Mouse (Mus musculus): ENCODE data around the gene Fis1. TPM values are rescaled to one million over a fixed set of nuclear protein-coding genes. Genes with fewer than 3 reads are reported as not detected.

The Fis1 gene
- polyA plus RNA-seq, 1 experiment from 2014 or later: 269 TPM

- Histone ChIP-seq H3K9ac (replicated peaks) (no peak overlapping the region), H3K27me3 (no peaks in the 10 kb centered on the region), H3K4me2 (no peak overlapping the region), H3K9me3 (no peaks in the 10 kb centered on the region), H3K27ac (no peak overlapping the region), H3K4me3 (replicated peaks) (no peak overlapping the region), H3K4me1 (replicated peaks) (no peaks in the 10 kb centered on the region), H3K36me3 (no peaks in the 10 kb centered on the region; the same call in 1 of the 2 replicates)
- ATAC-seq (ENCODE audit: insufficient number of reproducible peaks, insufficient read depth, low FRiP score, low TSS enrichment, low read depth): no peak
- 83% methylated on average over 8 of the region's 8 CpGs for WGBS
These were observed 20.6 kb downstream of the Fis1 start for GRCm38 (mm10) chr5:136973670-136974069.

GRCm38 (mm10) chr5:136977769-136978168 lies 24.7 kb downstream of the Fis1 start:
- peaks cover 22% of the 10 kb centered on the region for H3K36me3 ChIP-seq
- 84% methylated on average over 4 of the region's 4 CpGs for WGBS
- no peak overlapping the region for H3K4me3 ChIP-seq (replicated peaks)
- no peak overlapping the region for H3K4me2 ChIP-seq
- H3K27ac ChIP-seq: no peak overlapping the region
- no peak overlapping the region for H3K9ac ChIP-seq (replicated peaks)
- no peaks in the 10 kb centered on the region for H3K27me3 ChIP-seq
- no peaks in the 10 kb centered on the region for H3K4me1 ChIP-seq (replicated peaks)
- no peak for ATAC-seq (ENCODE audit: insufficient number of reproducible peaks, insufficient read depth, low FRiP score, low TSS enrichment, low read depth)
- H3K9me3 ChIP-seq: no peaks in the 10 kb centered on the region

GRCm38 (mm10) chr5:136979762-136980161 lies 26.7 kb downstream of the Fis1 start:
- H3K9me3 ChIP-seq: no peaks in the 10 kb centered on the region
- no peak for ATAC-seq (ENCODE audit: insufficient number of reproducible peaks, insufficient read depth, low FRiP score, low TSS enrichment, low read depth)
- no peak overlapping the region for H3K27ac ChIP-seq
- no peak overlapping the region for H3K4me3 ChIP-seq (replicated peaks)
- H3K4me2 ChIP-seq: no peak overlapping the region
- no peak overlapping the region for H3K9ac ChIP-seq (replicated peaks)
- 68% methylated on average over 2 of the region's 2 CpGs for WGBS
- H3K36me3 ChIP-seq: peaks cover 39% of the 10 kb centered on the region
- H3K4me1 ChIP-seq (replicated peaks): no peaks in the 10 kb centered on the region
- H3K27me3 ChIP-seq: no peaks in the 10 kb centered on the region

GRCm38 (mm10) chr5:136980974-136981373 lies 27.9 kb downstream of the Fis1 start:
- H3K9me3 ChIP-seq: no peaks in the 10 kb centered on the region
- no peak for ATAC-seq (ENCODE audit: insufficient number of reproducible peaks, insufficient read depth, low FRiP score, low TSS enrichment, low read depth)
- H3K4me2 ChIP-seq: no peak overlapping the region
- peaks cover 1% of the 10 kb centered on the region for H3K4me1 ChIP-seq (replicated peaks)
- WGBS: 90% methylated on average over 8 of the region's 8 CpGs
- no peaks in the 10 kb centered on the region for H3K27me3 ChIP-seq
- H3K36me3 ChIP-seq: peaks cover 41% of the 10 kb centered on the region
- H3K27ac ChIP-seq: no peak overlapping the region
- no peak overlapping the region for H3K9ac ChIP-seq (replicated peaks)
- no peak overlapping the region for H3K4me3 ChIP-seq (replicated peaks)

GRCm38 (mm10) chr5:136982338-136982930 lies 29.4 kb downstream of the Fis1 start:
- peaks cover 41% of the 10 kb centered on the region for H3K36me3 ChIP-seq
- peaks cover 5% of the 10 kb centered on the region for H3K4me1 ChIP-seq (replicated peaks)
- no peak for ATAC-seq (ENCODE audit: insufficient number of reproducible peaks, insufficient read depth, low FRiP score, low TSS enrichment, low read depth)
- H3K9ac ChIP-seq (replicated peaks): no peak overlapping the region
- 59% methylated on average over 14 of the region's 16 CpGs for WGBS
- no peak overlapping the region for H3K4me2 ChIP-seq
- H3K4me3 ChIP-seq (replicated peaks): no peak overlapping the region
- H3K9me3 ChIP-seq: no peaks in the 10 kb centered on the region
- H3K27ac ChIP-seq: no peak overlapping the region
- no peaks in the 10 kb centered on the region for H3K27me3 ChIP-seq

- H3K4me2 ChIP-seq: no peak overlapping the region
- H3K4me3 ChIP-seq (replicated peaks): no peak overlapping the region
- no peak overlapping the region for H3K9ac ChIP-seq (replicated peaks)
- ATAC-seq (ENCODE audit: insufficient number of reproducible peaks, insufficient read depth, low FRiP score, low TSS enrichment, low read depth): no peak
- no peak overlapping the region for H3K27ac ChIP-seq
- 47% methylated on average over 14 of the region's 14 CpGs for WGBS
- no peaks in the 10 kb centered on the region for H3K27me3 ChIP-seq
- H3K36me3 ChIP-seq: peaks cover 54% of the 10 kb centered on the region
- no peaks in the 10 kb centered on the region for H3K9me3 ChIP-seq
- peaks cover 15% of the 10 kb centered on the region for H3K4me1 ChIP-seq (replicated peaks)
These were observed 31.8 kb downstream of the Fis1 start for GRCm38 (mm10) chr5:136984828-136985227.

- peak within 1 kb of the TSS; percentile 87 for H3K4me2 ChIP-seq
- peak within 1 kb of the TSS; percentile 96 for H3K9ac ChIP-seq (replicated peaks)
- peak within 1 kb of the TSS; percentile 99 for H3K27ac ChIP-seq
- peaks cover 58% of the 10 kb centered on the region for H3K36me3 ChIP-seq
- WGBS: under 1% methylated on average over 26 of the region's 26 CpGs
- peak within 1 kb of the TSS; percentile 87 for H3K4me3 ChIP-seq (replicated peaks)
- H3K9me3 ChIP-seq: no peaks in the 10 kb centered on the region
- H3K27me3 ChIP-seq: no peaks in the 10 kb centered on the region
- H3K4me1 ChIP-seq (replicated peaks): peaks cover 15% of the 10 kb centered on the region
- ATAC-seq (ENCODE audit: insufficient number of reproducible peaks, insufficient read depth, low FRiP score, low TSS enrichment, low read depth): peak; percentile 82
These were observed 33.6 kb downstream of the Fis1 start, which contains the start of gene Plod3 for GRCm38 (mm10) chr5:136986695-136987137. Gene Plod3, plus strand, starts transcription at chr5:136987019.

- H3K36me3 ChIP-seq: peaks cover 58% of the 10 kb centered on the region
- peak overlapping the region; percentile 96 for H3K9ac ChIP-seq (replicated peaks)
- peak overlapping the region; percentile 87 for H3K4me2 ChIP-seq
- H3K27me3 ChIP-seq: no peaks in the 10 kb centered on the region
- peaks cover 15% of the 10 kb centered on the region for H3K4me1 ChIP-seq (replicated peaks)
- ATAC-seq (ENCODE audit: insufficient number of reproducible peaks, insufficient read depth, low FRiP score, low TSS enrichment, low read depth): peak; percentile 60
- no peaks in the 10 kb centered on the region for H3K9me3 ChIP-seq
- WGBS: under 1% methylated on average over 67 of the region's 67 CpGs
- peak overlapping the region; percentile 99 for H3K27ac ChIP-seq
- peak overlapping the region; percentile 87 for H3K4me3 ChIP-seq (replicated peaks)
These were observed 34.3 kb downstream of the Fis1 start for GRCm38 (mm10) chr5:136987138-136987933.

GRCm38 (mm10) chr5:136987934-136988271 lies 34.8 kb downstream of the Fis1 start, which contains the start of gene Znhit1:
Gene Znhit1, minus strand, starts transcription at chr5:136988021.
- Histone ChIP-seq H3K9ac (replicated peaks) (peak within 1 kb of the TSS; percentile 96), H3K4me2 (peak within 1 kb of the TSS; percentile 87), H3K27me3 (no peaks in the 10 kb centered on the region), H3K27ac (peak within 1 kb of the TSS; percentile 99), H3K4me3 (replicated peaks) (peak within 1 kb of the TSS; percentile 87), H3K36me3 (peaks cover 62% of the 10 kb centered on the region), H3K9me3 (no peaks in the 10 kb centered on the region), H3K4me1 (replicated peaks) (peaks cover 15% of the 10 kb centered on the region)
- 0 out of 2 replicates have a peak, but pooled peaks have one; percentile 5 for ATAC-seq (ENCODE audit: insufficient number of reproducible peaks, insufficient read depth, low FRiP score, low TSS enrichment, low read depth)
- 10% methylated on average over 12 of the region's 12 CpGs for WGBS

- Histone ChIP-seq H3K4me1 (replicated peaks) (peaks cover 15% of the 10 kb centered on the region), H3K36me3 (peaks cover 63% of the 10 kb centered on the region), H3K9me3 (no peaks in the 10 kb centered on the region), H3K4me2 (peak overlapping the region; percentile 87), H3K9ac (replicated peaks) (peak overlapping the region; percentile 96), H3K4me3 (replicated peaks) (peak overlapping the region; percentile 87), H3K27ac (no peak overlapping the region), H3K27me3 (no peaks in the 10 kb centered on the region)
- 85% methylated on average over 7 of the region's 7 CpGs for WGBS
- no peak for ATAC-seq (ENCODE audit: insufficient number of reproducible peaks, insufficient read depth, low FRiP score, low TSS enrichment, low read depth)
These were observed 35.3 kb downstream of the Fis1 start for GRCm38 (mm10) chr5:136988420-136988819.

GRCm38 (mm10) chr5:136989801-136990200 lies 36.7 kb downstream of the Fis1 start:
- no peak for ATAC-seq (ENCODE audit: insufficient number of reproducible peaks, insufficient read depth, low FRiP score, low TSS enrichment, low read depth)
- Histone ChIP-seq H3K4me1 (replicated peaks) (peaks cover 15% of the 10 kb centered on the region), H3K4me3 (replicated peaks) (no peak overlapping the region), H3K36me3 (peaks cover 64% of the 10 kb centered on the region), H3K27ac (no peak overlapping the region), H3K27me3 (no peaks in the 10 kb centered on the region), H3K9me3 (no peaks in the 10 kb centered on the region), H3K4me2 (no peak overlapping the region), H3K9ac (replicated peaks) (no peak overlapping the region)
- 94% methylated on average over 6 of the region's 6 CpGs for WGBS
